Mouse (Mus musculus): ENCODE measurements around the gene Atp5d.

Gene Atp5d

DNA sequence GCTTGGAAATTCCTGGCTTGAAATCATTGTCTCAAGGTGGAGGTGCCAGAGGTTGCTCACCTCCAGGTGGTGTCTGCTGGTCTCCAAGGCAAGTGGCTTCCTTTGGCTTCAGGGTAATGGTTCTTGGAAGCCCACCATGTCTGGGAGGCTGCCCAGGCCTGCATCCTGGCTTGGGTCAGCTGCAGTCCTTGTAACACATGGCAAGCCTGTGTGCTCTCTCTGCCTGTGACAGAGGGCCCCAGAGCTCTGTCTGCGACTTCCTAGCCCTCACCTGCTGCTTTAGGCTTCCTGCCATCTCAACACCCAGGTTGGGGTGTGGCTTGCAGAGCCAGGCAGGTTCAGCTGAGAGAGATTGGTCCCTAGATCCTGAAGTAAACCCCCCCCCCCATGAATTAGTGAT lies 20.7 kb upstream of the Atp5d start:
- no peak for DNase-seq (ENCODE audit: low spot score in 2 of 2)

DNA sequence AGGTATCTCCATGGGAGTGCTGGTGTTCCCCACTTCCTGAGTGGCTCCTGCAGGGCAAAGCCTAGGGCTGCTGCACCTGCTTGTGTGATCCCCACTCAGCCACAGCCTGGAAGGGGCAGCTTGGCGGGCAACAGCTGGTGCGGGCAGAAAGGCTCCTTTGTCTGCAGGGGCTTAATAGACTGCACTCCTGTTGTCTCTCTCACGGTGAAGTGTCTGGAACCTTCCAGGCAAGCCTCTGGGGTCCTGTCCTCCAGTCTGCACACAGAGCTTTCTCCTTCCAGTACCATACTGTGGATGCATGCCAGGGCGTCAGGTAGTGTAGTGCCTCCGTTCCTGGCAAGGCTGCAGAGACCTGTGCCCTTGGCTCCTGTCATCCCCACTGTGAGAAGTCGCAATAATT lies 19.9 kb upstream of the Atp5d start:
- no peak for DNase-seq (ENCODE audit: low spot score in 2 of 2)

DNA sequence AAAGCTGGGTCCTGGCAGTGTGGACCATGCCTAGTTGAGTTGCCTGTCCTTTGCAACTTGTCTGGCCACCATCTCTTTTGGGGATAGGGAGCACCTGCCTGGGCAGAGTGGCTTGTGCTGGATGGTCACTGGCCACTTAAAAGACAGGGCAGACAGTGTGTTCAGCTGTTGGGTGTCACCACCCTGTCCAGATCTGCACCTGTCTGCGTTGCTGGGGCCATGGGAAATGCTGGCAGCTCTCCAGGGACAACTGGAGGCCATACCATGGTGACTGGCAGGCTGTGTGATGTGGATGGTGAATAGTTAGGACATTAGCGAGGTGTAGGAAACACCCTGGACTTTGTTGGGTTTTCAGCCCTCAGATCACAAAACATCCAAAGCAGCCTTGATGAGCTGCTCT lies 18.3 kb upstream of the Atp5d start:
- no peak for DNase-seq (ENCODE audit: low spot score in 2 of 2)

DNA sequence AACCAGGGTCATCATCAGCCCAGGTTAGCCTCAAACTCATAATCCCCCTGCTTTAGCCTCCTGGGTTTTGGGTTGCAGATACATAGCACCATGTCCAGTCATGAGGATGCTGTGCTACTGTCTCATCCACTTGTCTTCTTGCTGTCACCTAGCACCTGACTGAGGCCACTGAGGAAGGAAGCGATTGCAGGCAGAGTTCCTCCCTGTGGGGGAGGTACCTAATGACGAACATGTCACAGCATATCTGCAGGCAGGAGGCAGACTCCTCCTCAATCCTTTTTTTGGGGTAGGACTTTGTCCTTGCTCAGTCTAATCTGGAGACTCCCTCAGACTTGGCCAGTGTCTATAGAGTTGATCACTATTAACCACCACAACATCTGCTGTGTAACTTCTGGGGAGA lies 16.8 kb upstream of the Atp5d start:
- DNase-seq (ENCODE audit: low spot score in 2 of 2), result no peak

DNA sequence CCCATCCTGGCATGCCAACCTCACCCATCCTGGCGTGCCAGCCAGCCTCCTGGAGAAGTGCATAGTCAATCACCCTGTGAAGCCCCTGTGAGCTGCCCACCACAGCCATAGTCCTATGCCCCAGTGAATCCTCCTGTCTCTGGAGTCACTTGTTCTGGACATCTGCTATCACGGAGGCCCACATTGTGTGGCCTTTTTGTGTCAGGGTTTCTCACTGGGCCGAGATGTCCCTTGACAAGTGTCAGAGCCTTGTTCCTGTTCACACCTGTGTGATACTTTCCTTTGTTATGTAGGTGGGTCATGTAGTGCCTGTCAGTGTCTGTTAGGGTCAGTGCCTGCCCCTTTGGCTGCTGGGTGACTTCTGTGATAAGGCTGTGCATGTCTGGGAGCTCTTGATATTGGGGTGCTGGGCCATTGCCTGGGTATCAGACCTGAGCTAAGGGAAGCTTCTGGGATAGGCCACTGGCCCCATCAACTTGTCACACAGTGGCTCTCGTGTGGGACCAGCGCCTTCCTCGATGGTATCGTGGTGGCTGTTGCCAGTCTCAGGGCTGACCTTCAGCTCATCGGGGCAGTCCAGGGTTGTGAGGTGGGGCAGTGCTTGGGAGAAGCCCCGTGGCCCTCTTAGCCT lies 14.4 kb upstream of the Atp5d start:
- no peak for DNase-seq (ENCODE audit: low spot score in 2 of 2)

DNA sequence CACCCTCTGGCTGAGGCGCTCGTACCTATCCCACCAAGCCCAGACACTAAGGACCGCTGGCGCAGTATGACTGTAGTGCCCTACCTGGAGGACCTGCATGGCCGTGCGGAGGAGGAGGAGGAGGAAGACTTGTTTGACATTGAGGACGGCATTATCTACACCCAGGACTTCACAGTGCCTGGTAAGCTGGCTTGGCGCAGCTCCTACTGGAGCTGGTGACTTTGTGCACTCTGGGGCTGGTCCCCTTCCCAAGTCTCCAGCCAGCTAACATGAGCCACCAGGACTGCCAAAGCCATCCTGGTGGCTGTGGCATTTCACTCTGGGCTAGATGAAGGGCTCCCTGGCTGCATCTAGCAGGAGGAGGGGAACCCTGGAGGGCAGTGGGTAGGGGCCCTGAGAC lies 10.5 kb upstream of the Atp5d start:
- DNase-seq (ENCODE audit: low spot score in 2 of 2), result no peak

DNA sequence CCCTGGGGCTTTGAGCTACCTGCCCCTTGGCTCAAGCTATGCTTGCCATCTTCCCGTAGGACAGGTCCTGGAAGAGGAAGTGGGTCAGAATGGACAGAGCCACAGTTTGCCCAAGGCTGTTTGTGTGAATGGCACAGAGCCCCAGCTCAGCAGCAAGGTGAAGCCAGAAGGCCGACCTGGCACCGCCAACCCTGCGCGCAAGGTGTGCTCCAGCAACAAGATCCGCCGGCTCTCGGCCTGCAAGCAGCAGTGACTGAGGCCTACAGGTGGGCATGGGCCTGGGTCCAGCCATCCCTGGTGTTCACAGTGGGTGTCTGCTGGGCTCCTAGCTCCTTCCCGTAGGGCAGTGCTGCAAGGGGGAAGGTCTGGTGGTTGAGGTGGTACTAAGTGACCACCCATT lies 8.6 kb upstream of the Atp5d start:
- DNase-seq (ENCODE audit: low spot score in 2 of 2), result no peak

DNA sequence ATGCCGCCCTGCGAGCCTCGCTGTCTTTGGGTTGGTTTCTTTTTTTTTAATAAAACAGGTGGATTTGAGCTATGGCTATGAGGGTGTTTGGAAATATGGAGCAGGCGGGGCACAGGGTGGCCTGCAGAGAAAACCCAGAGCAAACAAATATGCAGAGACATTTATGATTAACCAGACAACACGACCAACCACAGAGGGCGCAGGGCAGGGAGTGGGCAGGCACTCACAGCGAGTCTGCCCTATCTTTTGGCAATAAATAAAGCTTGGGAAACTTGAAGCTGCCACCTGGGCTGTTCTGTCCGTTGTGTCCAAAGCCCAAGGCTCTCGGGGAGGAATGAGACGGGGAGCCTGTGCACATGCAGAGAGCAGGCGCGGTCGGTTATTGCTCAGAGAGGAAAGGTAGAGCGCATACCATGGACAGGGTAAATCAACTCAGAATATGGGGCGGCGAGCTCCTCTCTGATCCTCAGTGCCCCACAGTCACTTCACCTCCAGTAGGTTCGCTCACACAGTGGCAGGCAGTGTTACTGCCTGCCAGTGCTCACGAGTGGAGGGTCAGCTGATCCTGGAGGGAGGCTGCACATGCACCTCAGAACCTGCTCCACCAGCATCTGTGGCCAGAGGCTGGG lies 7.9 kb upstream of the Atp5d start:
- peak in 1 of 2 experiments; percentile 44 for DNase-seq (ENCODE audit: low spot score in 2 of 2)

DNA sequence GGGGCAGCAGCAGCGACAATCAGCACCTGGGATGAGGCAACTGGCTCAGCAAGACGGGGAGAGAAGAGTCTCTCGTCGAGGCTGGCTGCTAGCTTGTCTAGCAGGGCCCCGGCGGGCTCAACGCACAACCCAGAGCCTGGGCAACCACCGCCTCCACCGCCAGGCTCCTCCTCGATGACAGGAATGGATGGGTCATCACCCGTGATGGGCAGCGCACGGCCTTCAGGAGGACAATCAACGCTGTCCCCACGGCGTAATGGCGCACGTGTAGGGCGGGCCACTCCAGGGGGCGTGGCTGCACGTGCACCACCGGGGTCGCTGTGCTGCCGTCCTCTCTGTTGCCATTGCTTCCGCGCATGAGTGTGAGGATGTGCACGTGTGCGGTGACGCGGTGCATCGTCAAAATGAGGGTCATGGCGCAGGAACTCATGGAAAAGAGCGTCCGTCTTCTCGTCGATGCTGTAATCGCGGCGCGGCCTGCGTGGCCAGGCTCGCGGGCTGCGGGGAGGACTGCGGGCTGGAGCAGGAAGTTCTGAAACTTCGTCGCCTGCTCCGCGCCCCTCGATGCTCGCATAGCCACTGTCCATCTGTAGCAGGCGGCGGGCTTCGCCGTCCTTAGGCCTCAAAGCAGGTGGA lies 7.0 kb upstream of the Atp5d start:
- DNase-seq (ENCODE audit: low spot score in 2 of 2), result no peak

DNA sequence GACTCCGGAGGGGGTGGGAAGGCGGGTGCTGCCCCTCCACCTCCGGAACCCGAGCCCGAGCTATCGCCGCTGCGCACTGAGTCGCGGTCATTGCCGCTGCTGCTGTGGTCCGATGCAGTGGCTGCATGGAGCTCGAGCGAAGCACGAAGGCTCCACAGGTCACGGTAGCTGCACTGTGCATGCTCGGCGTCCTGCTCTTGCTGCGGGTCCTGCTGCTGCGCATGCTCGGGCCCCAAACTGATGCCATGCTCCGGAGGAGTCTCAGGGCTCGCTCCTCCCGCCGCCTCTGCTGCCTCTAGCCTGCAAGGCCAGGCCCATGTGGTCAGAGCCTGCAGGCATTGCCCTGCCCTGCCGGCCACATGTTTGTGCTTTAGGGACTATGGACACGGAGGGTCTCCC lies 6.5 kb upstream of the Atp5d start:
- no peak for DNase-seq (ENCODE audit: low spot score in 2 of 2)

DNA sequence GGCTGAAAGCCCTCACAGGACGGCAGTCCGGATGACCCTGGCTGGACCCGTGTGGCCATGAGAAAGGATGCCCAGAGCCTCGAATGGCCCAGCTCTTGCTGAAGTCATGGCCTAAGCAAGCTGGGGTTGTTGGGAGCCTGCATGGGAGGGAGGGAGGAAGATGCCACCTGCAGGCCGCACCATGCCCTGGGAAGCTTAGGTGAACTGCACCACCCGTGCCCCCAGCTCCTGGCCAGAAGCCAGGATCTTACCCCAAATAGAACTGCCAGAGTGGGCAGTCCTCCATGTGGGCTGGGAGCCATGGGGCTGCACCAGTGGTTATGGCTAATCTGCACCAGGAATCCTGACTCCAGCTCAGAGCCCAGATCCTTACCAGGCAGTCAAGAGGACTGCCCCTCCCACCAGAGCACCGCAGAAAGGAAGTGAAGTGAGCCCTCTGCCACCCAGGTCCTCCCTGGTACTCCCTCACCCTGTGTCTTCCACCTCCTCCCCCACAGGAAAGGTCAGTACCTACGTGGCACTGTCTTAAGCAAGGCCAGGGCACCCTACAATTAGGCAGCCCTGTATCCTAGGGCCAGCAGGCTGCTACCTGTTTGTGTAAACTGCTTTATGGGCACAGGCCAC lies 5.1 kb upstream of the Atp5d start:
- no peak for DNase-seq (ENCODE audit: low spot score in 2 of 2)

DNA sequence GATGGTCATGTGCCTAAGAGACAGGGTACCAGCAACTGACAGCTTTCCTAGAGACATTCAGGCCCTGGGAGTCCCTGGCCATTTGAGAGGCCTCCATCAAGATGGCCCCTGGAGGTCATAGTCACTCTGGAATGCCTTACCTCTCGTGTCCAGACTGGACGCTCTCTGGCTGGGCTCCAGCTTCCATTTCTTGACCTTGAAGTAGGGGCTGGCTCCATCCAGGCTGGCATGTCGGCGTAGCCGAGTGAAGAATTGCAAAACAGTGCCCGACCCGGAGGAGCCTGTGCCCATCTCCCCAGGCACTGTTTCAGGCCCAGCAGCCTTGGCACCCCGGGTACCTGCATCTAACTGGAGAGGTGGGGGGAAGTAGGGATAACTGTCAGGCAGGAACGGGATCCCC lies 4.0 kb upstream of the Atp5d start:
- DNase-seq (ENCODE audit: low spot score in 2 of 2), result no peak

DNA sequence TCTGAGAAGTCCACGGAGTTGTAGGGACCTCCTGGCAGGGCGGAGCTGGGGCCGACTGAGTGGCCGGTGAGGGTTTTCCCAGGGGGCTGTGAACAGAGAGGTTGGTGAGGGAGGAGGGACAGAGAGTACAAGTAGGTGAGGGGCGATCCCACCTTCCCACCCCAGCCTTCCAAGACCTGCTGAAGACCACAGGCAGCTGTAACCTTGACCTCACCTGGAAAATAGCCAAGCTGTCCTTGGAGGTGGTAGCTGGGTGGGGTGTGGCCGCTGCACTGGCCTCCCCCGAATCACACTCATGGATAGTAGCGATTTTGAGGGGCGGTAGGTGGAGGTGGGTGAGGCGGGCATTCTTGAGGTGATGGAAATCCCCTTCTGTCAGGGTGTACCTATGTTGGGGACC lies 3.3 kb upstream of the Atp5d start:
- no peak for DNase-seq (ENCODE audit: low spot score in 2 of 2)

DNA sequence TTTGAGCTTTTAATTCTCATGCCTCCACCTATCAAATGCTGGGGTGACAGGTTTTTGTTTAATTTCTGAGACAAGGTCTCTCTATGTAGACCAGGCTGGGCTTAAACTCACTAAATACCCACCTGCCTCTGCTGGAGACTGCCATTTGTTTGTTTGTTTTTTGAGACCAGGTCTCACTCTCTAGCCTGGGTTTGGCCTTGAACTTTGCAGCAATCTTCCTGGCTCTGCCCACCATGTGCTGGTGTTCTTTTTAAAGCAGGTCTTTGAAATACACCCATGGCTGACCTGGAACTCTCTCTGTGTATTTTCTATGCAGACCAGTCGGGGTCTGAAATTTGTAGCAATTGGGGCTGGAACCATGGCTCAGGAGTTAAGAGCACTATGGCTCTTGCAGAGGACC lies 2.8 kb upstream of the Atp5d start:
- DNase-seq (ENCODE audit: low spot score in 2 of 2), result no peak

DNA sequence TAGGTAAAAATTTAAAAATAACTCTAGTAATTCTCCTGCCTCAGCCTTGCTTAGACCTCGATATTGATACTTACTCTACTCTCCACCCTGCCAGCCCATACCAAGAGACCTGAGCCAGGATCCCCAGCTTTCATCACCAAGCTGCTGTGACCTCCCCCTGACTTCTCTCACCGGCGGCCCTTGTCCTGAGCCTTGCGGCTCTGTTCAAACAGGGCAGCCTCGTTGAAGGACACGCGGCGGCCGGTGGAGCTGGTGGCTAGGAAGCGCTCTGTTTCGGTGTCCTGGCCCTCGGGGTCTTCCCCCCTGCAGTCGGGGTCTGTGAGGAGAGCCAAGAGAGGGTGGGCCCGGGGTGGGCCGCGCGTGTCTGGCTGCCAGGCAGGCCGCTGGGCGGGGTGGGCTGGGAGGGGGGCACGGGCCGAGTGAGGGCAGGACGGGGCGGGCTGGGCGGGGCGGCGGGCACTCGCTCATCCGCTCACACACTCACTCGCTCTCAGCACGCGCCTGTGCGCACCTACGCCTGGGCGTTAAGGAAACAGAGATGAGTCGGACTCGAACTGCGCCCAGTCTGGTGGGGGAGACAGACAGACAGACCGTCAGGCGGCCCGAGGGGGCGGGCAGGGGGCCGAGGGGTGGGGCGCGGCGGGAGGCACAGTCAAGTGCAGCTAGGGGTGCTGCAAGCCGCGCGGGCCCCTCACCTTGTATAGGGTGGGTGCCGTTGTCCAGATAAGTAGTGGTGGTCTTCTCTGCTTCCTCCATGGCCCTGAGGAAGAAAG lies 2.1 kb upstream of the Atp5d start:
- no peak for DNase-seq (ENCODE audit: low spot score in 2 of 2)

DNA sequence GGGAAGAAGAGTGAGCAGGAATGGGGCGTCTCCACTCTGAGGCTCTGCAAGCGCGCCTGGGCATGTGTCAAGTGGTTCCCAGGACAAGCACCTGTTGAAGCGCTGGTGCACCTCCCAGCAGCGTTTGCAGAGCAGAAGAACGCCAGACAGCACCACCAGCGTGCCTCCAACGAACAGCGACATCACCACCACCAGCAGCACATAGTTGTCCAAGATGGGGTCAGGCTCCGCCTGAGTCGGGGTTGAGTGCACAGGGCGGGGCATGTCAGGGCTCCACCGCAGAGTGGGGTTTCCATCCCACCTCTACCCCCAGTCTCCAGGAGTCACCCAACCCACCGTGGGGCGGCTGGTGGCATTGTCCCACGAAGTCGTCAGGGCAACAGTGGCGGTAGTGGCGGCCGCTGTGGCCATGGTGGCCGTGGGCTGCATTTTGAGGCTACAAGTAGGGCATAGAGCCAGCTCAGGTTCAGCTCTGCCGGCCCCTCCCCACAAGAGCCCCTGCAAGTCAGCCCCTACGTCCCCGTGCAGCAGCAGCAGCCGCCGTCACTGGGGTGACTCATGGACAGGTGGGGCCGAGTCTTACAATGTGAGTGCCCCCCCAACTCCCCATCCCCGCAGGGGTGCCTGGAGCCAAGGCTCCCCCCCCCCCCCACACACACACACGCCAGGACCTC lies 1.3 kb upstream of the Atp5d start:
- no peak for DNase-seq (ENCODE audit: low spot score in 2 of 2)

DNA sequence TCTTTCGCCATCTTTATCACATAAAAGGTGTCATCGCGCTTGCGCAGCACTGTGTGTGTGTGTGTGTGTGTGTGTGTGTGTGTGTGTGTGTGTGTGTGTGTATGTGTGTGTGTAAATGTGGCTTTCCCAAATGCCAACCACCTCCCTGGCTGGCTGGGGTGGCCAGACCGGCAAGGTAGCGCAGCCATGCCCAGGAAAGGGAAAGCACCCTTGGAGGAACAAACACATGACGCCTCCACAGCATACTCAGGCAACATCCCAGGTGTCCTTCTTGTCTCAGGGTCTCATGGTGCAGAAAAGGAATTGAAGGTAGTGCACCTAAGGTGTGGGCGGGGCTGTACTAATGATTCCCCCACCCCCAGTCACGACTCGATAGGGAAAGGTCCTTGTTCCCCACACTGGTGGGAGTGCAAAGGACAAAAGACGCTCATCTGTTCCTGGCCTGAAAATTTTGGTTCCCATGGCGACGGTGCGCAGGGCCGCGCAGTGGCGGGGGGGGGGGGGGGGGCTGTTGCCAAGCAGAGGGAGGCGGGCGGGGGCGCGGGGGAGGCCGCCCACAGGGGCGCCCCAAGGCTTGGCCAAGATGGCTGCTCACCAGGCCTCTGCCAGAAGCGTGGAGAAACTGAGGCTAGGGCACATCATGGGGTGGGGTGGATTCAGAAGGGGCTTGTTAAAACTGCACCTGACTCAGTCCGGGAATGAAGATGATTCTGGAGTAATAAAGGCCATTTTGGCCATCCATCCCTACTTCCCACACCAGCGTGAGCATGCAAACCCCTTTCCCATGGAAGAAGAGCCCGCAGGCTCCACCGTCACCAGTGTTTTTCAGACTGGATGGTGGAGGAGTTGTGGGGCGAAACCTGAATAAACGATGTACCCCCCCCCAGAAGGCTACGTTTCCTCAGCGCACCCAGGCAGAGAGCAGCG lies 543 bp upstream of the Atp5d start:
- DNase-seq (ENCODE audit: low spot score in 2 of 2), result no peak

DNA sequence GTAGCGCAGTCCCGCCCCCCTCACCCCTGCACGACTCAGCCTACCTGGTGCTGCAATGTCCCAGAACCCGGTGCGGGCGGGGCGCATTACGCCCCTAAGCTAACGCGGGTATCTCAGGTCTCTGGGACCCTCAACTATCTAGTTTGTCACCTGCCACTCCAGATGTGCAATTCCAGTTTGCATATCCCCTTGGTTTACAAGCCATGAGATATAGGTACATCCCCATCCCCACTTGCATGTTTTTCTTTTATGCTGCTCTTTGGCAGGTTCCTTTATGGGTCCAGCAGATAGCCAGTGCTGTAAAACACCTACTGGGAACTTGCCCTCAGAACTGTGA lies 975 bp downstream of the Atp5d start:
- DNase-seq (ENCODE audit: low spot score in 2 of 2), result no peak

DNA sequence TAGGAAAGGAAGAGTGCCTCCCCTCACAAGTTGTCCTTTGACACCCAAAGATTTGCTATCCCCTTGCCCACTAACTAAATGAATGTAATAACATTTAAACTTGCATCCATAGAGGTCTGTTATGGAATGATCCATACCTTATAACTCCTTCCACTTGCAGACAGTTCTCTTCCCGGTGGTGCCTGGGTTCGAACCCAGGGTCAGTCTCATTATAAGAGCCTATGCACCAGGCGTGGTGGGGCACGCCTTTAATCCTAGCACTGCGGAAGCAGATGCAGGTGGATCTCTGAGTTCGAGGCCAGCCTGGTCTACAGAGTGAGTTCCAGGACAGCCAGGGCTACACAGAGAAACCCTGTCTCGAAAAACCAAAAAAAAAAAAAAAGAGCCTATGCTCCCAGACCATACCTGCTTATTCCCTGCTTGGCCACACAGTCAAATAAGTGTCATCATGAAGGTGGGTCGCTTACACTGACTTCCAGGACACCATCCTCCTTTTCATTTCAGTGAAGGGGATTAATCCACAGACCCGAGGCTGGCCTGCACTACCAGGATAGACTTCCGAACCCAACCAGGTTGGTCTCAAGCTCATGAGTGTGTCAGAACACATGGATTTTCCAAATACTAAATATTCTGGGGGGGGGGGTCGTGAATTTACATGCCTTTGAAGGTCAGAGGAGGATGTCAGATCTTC lies 1.7 kb downstream of the Atp5d start:
- no peak for DNase-seq (ENCODE audit: low spot score in 2 of 2)

DNA sequence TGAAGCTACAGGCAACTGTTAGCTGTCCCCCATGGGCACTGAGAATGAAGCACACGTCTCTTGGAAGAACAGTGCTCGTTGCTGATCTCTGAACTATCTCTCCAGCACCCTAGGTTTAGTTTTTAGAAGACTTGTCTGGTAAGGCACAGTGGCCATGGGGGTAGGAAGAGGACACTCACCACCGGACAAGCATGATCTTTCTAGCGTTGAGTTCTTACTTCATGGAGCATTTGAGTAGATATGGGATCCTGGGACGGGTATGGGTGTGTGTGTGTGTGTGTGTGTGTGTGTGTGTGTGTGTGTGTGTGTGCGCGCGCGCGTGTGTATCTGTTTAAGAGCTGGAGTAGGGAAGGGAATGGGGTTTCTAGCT lies 2.2 kb downstream of the Atp5d start, which contains the start of gene Cbarp:
Gene Cbarp (minus strand): TSS at position 170 of the 370 bp plus-strand sequence.
- no peak for DNase-seq (ENCODE audit: low spot score in 2 of 2)

Data from urinary bladder, postnatal 36 days (tissue).